Mouse (Mus musculus): ENCODE measurements around the gene Gemin5.

The Gemin5 gene

GRCm38 (mm10) chr11:58169666-58170065 is 1.3 kb upstream of the Gemin5 start:
- no peak for DNase-seq

- DNase-seq: no peak
Observed at GRCm38 (mm10) chr11:58167822-58168166, 545 bp downstream of the Gemin5 start.

GRCm38 (mm10) chr11:58165072-58165471 is 3.3 kb downstream of the Gemin5 start:
- peak in 1 of 2 experiments; percentile 24 for DNase-seq

GRCm38 (mm10) chr11:58156871-58157270 is 11.5 kb downstream of the Gemin5 start:
- no peak for DNase-seq

GRCm38 (mm10) chr11:58155458-58155857 is 12.9 kb downstream of the Gemin5 start:
- DNase-seq: no peak

- DNase-seq: no peak
Observed at GRCm38 (mm10) chr11:58146241-58146640, 22.1 kb downstream of the Gemin5 start.

- DNase-seq: no peak
Observed at GRCm38 (mm10) chr11:58143704-58144426, 24.5 kb downstream of the Gemin5 start.

GRCm38 (mm10) chr11:58139466-58139865 is 28.9 kb downstream of the Gemin5 start:
- DNase-seq: no peak

- no peak for DNase-seq
Observed at GRCm38 (mm10) chr11:58138821-58139220, 29.5 kb downstream of the Gemin5 start.

- no peak for DNase-seq
Observed at GRCm38 (mm10) chr11:58136677-58137076, 31.7 kb downstream of the Gemin5 start.

- no peak for DNase-seq
Observed at GRCm38 (mm10) chr11:58135296-58135695, 33.0 kb downstream of the Gemin5 start.

- DNase-seq: no peak
Observed at GRCm38 (mm10) chr11:58134869-58135268, 33.5 kb downstream of the Gemin5 start.

- no peak for DNase-seq
Observed at GRCm38 (mm10) chr11:58132026-58132425, 36.3 kb downstream of the Gemin5 start.

GRCm38 (mm10) chr11:58129302-58129843 is 39.0 kb downstream of the Gemin5 start:
- DNase-seq: no peak

GRCm38 (mm10) chr11:58127544-58127943 is 40.8 kb downstream of the Gemin5 start:
- no peak for DNase-seq

- DNase-seq: no peak
Observed at GRCm38 (mm10) chr11:58126397-58127160, 41.8 kb downstream of the Gemin5 start.

- no peak for DNase-seq
Observed at GRCm38 (mm10) chr11:58125021-58125420, 43.3 kb downstream of the Gemin5 start.

- DNase-seq: no peak
Observed at GRCm38 (mm10) chr11:58123711-58124110, 44.6 kb downstream of the Gemin5 start.

- DNase-seq: no peak
Observed at GRCm38 (mm10) chr11:58121351-58121750, 47.0 kb downstream of the Gemin5 start.

- DNase-seq: no peak
Observed at GRCm38 (mm10) chr11:58120655-58121054, 47.7 kb downstream of the Gemin5 start.

GRCm38 (mm10) chr11:58117044-58117652 is 51.2 kb downstream of the Gemin5 start:
- no peak for DNase-seq

- no peak for DNase-seq
Observed at GRCm38 (mm10) chr11:58116560-58116959, 51.8 kb downstream of the Gemin5 start.

- DNase-seq: no peak
Observed at GRCm38 (mm10) chr11:58107664-58108337, 60.5 kb downstream of the Gemin5 start.
